Mouse (Mus musculus): ENCODE data around the gene Dab2ip.

DNA sequence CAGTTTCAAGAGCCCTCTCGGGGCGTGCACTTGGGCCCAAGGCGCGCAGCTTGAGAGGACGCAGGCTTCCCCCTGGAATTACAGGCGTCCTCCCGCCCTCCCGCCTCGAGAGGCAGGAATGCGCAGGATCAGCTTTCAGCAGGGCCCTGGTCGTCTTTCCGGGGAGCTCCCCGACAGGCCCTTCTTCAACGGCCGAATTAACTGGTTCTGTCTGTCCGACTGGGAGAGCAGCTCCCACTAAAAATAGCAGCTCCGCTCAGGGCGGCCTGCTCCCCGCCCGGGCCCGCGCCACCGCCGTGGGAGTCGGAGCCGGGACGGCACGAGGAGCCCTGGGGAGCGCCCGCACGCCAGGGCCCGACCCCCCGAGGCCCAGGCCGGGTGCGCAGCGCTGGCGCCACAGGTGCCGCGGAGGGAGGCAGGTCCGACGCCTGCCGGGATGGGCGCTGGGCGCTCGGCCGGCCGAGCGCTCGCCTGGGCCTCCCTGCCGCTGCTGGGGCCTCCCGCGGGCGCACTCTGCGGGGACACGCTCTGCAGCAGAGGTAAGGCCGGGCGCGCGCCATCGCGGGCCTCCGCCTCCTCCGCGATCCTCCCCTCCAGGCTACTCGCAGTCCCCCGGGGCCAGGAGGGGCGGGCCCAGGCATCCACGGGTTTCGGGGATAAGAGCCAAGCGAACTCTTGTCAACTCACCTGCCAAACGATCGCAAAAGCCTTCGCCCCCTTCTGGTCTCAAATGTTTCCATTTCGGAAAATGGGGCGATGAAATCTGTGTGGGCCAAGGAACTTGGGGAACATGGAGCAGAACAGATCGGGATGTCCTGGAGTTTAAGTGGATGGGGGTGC, 23.7 kb downstream of the Dab2ip start:
- peak; percentile 61 for TF ChIP-seq CTCF (IDR thresholded peaks at IDR 0.05)
- no peak for TF ChIP-seq POLR2A (IDR thresholded peaks at IDR 0.05; ENCODE audit: insufficient read depth, low read depth, low read length)
- no peak for TF ChIP-seq EP300 (IDR thresholded peaks at IDR 0.05; ENCODE audit: insufficient read depth, low read depth, low read length)
